Mouse (Mus musculus): ENCODE data around the gene Apobec4. TPM values are rescaled to one million over a fixed set of nuclear protein-coding genes. Genes with fewer than 3 reads are reported as not detected.

Gene Apobec4
- total RNA-seq, 2 experiments from 2014 or later = not detected

Other genes with a start within 250 kb of the Apobec4 start
- gene Rgl1, start 15.8 kb downstream of the Apobec4 start, total RNA-seq (2021) = 10 to 100 TPM; 29.3 to 37.1 TPM
- 10 to 100 TPM; 38.2 to 49.0 TPM for gene Arpc5, start 16.0 kb downstream of the Apobec4 start, total RNA-seq (2021)
- gene Ncf2, start 49.6 kb downstream of the Apobec4 start, total RNA-seq (2021) = 1 to 10 TPM; 2.5 to 2.8 TPM
- gene Smg7, start 152.1 kb downstream of the Apobec4 start, total RNA-seq (2021) = 10 to 100 TPM; 39.6 to 42.2 TPM
- 1 to 10 TPM; 2.3 to 3.8 TPM for gene Nmnat2, start 204.4 kb downstream of the Apobec4 start, total RNA-seq (2021)

Data from gastrocnemius, postnatal 10 days (tissue).